22 mouse cellular contexts compared by ENCODE assay signal in genomic region chr12:82458017-82458416, GRCm38 (mm10).
DNase-seq lines count a peak whose midpoint lies in the region; ATAC-seq and TF ChIP-seq lines count a peak whose summit lies in the region.
"Had no signal": no experiment of that assay in that cellular context is flagged by ENCODE, and none has a peak within 500 bp of the region (broad histone marks: within the 10 kb centered on the region; RNA-seq: fewer than 3 reads in every experiment).

No protein-coding gene starts in this region.

- 0 out of 2 replicates have a peak, but pooled peaks have one; percentile 10 for ATAC-seq in hindbrain, postnatal 0 days
- ATAC-seq in hindbrain, embryonic 14.5 days (ENCODE audit: low FRiP score), result no peak
- peak; percentile 63 for ATAC-seq in forebrain, embryonic 16.5 days
- no peak for ATAC-seq in erythroblast, adult 5-6 weeks (replicated peaks; ENCODE audit: low FRiP score, poor library complexity, severe bottlenecking)
- ATAC-seq: activated CD4-positive, CD25-positive, alpha-beta regulatory T cell, adult 4 months; lung, postnatal 0 days; midbrain, embryonic 16.5 days; Patski had no signal

- H3K9me3 ChIP-seq in hindbrain, postnatal 0 days (ENCODE audit: low read length), result no peaks in the 10 kb centered on the region
- no peaks in the 10 kb centered on the region for H3K9me3 ChIP-seq in hindbrain, embryonic 14.5 days (ENCODE audit: control insufficient read depth, low read length)
- no peaks in the 10 kb centered on the region for H3K9me3 ChIP-seq in forebrain, embryonic 16.5 days (ENCODE audit: control insufficient read depth, low read length)
- H3K9me3 ChIP-seq: heart, embryonic 12.5 days; liver, embryonic 15.5 days; megakaryocyte, embryonic 14.5 days had no signal

- no peaks in the 10 kb centered on the region for H3K4me1 ChIP-seq in hindbrain, postnatal 0 days (ENCODE audit: insufficient read depth, low read length)
- no peaks in the 10 kb centered on the region for H3K4me1 ChIP-seq in hindbrain, embryonic 14.5 days (replicated peaks; ENCODE audit: control insufficient read depth, insufficient read depth, low read length)
- H3K4me1 ChIP-seq in cerebellum, adult 2 months (ENCODE audit: control insufficient read depth, insufficient read depth, low read length), result peaks cover 11% of the 10 kb centered on the region
- H3K4me1 ChIP-seq in forebrain, embryonic 16.5 days (replicated peaks; ENCODE audit: control insufficient read depth, insufficient read depth, low read length), result no peaks in the 10 kb centered on the region
- H3K4me1 ChIP-seq: heart, embryonic 12.5 days; liver, embryonic 15.5 days had no signal

- 74% methylated on average over 8 of the region's 8 CpGs for WGBS in hindbrain, postnatal 0 days
- 87% methylated on average over 8 of the region's 8 CpGs for WGBS in hindbrain, embryonic 14.5 days
- 14% methylated on average over 8 of the region's 8 CpGs for WGBS in cerebellum, adult 2 months
- 64% methylated on average over 8 of the region's 8 CpGs for WGBS in forebrain, embryonic 16.5 days

- H3K4me2 ChIP-seq in hindbrain, postnatal 0 days (ENCODE audit: low read depth, low read length), result no peak overlapping the region
- no peak overlapping the region for H3K4me2 ChIP-seq in hindbrain, embryonic 14.5 days (replicated peaks)
- H3K4me2 ChIP-seq in forebrain, embryonic 16.5 days (ENCODE audit: low read length), result no peak overlapping the region
- H3K4me2 ChIP-seq: heart, embryonic 12.5 days; liver, embryonic 15.5 days had no signal

- TF ChIP-seq CTCF in hindbrain, postnatal 0 days (IDR thresholded peaks at IDR 0.05; ENCODE audit: low read depth), result no peak
- no peak for TF ChIP-seq CTCF in brain, embryonic 14.5 days (IDR thresholded peaks at IDR 0.05; ENCODE audit: borderline replicate concordance, extremely low read depth, insufficient read depth, insufficient read length)
- TF ChIP-seq CTCF in cerebellum, adult 2 months (IDR thresholded peaks at IDR 0.05; ENCODE audit: borderline replicate concordance, insufficient read depth, low read depth, low read length), result no peak

- TF ChIP-seq POLR2A in brain, embryonic 14.5 days (IDR thresholded peaks at IDR 0.05; ENCODE audit: borderline replicate concordance, extremely low read depth, insufficient read depth, insufficient read length, poor library complexity, severe bottlenecking), result no peak
- no peak for TF ChIP-seq POLR2A in cerebellum, adult 2 months (IDR thresholded peaks at IDR 0.05; ENCODE audit: borderline replicate concordance, insufficient read depth, low read length)

- peak; percentile 23 for DNase-seq in hindbrain, postnatal 0 days (ENCODE audit: low spot score)
- DNase-seq in hindbrain, embryonic 14.5 days (ENCODE audit: low spot score), result no peak
- DNase-seq in brain, embryonic 14.5 days (ENCODE audit: low read depth), result peak; percentile 61
- DNase-seq in cerebellum, adult 2 months, result peak; percentile 40 to 57
- no peak for DNase-seq in retina, embryonic 14.5 days (ENCODE audit: low spot score)
- DNase-seq in ovary, adult 18-20 months (ENCODE audit: low spot score), result no peak
- DNase-seq: adrenal gland, postnatal 36 days; gastrocnemius, postnatal 14 days; heart, postnatal 36 days; kidney, adult 18-20 months; kidney, postnatal 14 days; right cerebral cortex, postnatal 25 days; thymus, postnatal 14 days had no signal

- H3K27ac ChIP-seq in hindbrain, postnatal 0 days, result no peak overlapping the region
- H3K27ac ChIP-seq in hindbrain, embryonic 14.5 days, result no peak overlapping the region
- no peak overlapping the region for H3K27ac ChIP-seq in cerebellum, adult 2 months (ENCODE audit: insufficient read depth, low read length)
- no peak overlapping the region for H3K27ac ChIP-seq in forebrain, embryonic 16.5 days (ENCODE audit: low read length)
- H3K27ac ChIP-seq: liver, embryonic 15.5 days had no signal

- H3K4me3 ChIP-seq in hindbrain, postnatal 0 days (ENCODE audit: low read length), result no peak overlapping the region
- H3K4me3 ChIP-seq in hindbrain, embryonic 14.5 days (replicated peaks; ENCODE audit: low read length), result no peak overlapping the region
- H3K4me3 ChIP-seq in cerebellum, adult 2 months (replicated peaks; ENCODE audit: insufficient read depth, low read depth, low read length), result no peak overlapping the region
- H3K4me3 ChIP-seq in forebrain, embryonic 16.5 days (replicated peaks; ENCODE audit: low read length), result no peak overlapping the region
- H3K4me3 ChIP-seq: heart, embryonic 12.5 days; liver, embryonic 15.5 days; megakaryocyte, embryonic 14.5 days had no signal

- no peaks in the 10 kb centered on the region for H3K27me3 ChIP-seq in hindbrain, postnatal 0 days (ENCODE audit: insufficient read depth, low read length)
- no peaks in the 10 kb centered on the region for H3K27me3 ChIP-seq in hindbrain, embryonic 14.5 days (ENCODE audit: control insufficient read depth, insufficient read depth, low read length)
- H3K27me3 ChIP-seq in cerebellum, adult 2 months (ENCODE audit: control insufficient read depth, insufficient read depth, low read length), result no peaks in the 10 kb centered on the region
- no peaks in the 10 kb centered on the region for H3K27me3 ChIP-seq in forebrain, embryonic 16.5 days (replicated peaks; ENCODE audit: control insufficient read depth, insufficient read depth, low read length)
- H3K27me3 ChIP-seq: heart, embryonic 12.5 days; liver, embryonic 15.5 days; Patski had no signal

- no peak overlapping the region for H3K9ac ChIP-seq in hindbrain, postnatal 0 days (replicated peaks; ENCODE audit: low read length)
- no peak overlapping the region for H3K9ac ChIP-seq in hindbrain, embryonic 14.5 days
- H3K9ac ChIP-seq in forebrain, embryonic 16.5 days (replicated peaks; ENCODE audit: low read depth, low read length), result no peak overlapping the region
- H3K9ac ChIP-seq: heart, embryonic 12.5 days; liver, embryonic 15.5 days had no signal

- H3K36me3 ChIP-seq in hindbrain, postnatal 0 days (ENCODE audit: insufficient read depth, low read length), result no peaks in the 10 kb centered on the region
- H3K36me3 ChIP-seq in hindbrain, embryonic 14.5 days (replicated peaks; ENCODE audit: control insufficient read depth, insufficient read depth), result no peaks in the 10 kb centered on the region
- no peaks in the 10 kb centered on the region for H3K36me3 ChIP-seq in forebrain, embryonic 16.5 days (ENCODE audit: control insufficient read depth, insufficient read depth)
- H3K36me3 ChIP-seq: heart, embryonic 12.5 days; liver, embryonic 15.5 days had no signal

Comparison
In these comparisons a context has a peak if more than half of its experiments do, and no peak if none do; other contexts are left out.
1. ATAC-seq: peak in hindbrain, postnatal 0 days (single experiment) and forebrain, embryonic 16.5 days (single experiment); none in hindbrain, embryonic 14.5 days (single experiment) and erythroblast, adult 5-6 weeks (single experiment).
2. DNase-seq: peak in hindbrain, postnatal 0 days (single experiment), brain, embryonic 14.5 days (single experiment) and cerebellum, adult 2 months (2 of 2); none in hindbrain, embryonic 14.5 days (single experiment), retina, embryonic 14.5 days (single experiment) and ovary, adult 18-20 months (single experiment).